Mouse (Mus musculus): Measurements from ENCODE around the gene Strada. TPM values are rescaled to one million over a fixed set of nuclear protein-coding genes. Genes with fewer than 3 reads are reported as not detected.

Strada gene
- polyA plus RNA-seq (2012; ENCODE audit: low replicate concordance), result 75.0 and 75.7 TPM in 2 replicates

GRCm38 (mm10) chr11:106202123-106202465, at the start of gene Strada:
Strada (minus strand) TSS chr11:106202168.

GRCm38 (mm10) chr11:106216730-106217490, 14.9 kb upstream of the Strada start, which contains the start of gene Ddx42:
Ddx42 (plus strand) TSS chr11:106216926.

GRCm38 (mm10) chr11:106215927-106216729, 14.2 kb upstream of the Strada start, which contains the start of gene Ccdc47:
Ccdc47 (minus strand) TSS chr11:106216344.

GRCm38 (mm10) chr11:106160841-106161721, 40.9 kb downstream of the Strada start, which contains the start of the genes Gm10840 and Limd2:
Gm10840 (plus strand) TSS chr11:106160850.
Limd2 (minus strand) TSS chr11:106160860.

Other genes starting within 250 kb of the Strada start
- 0.04 and 0.17 TPM in 2 replicates for gene Cyb561, start 248.8 kb downstream of the Strada start, polyA plus RNA-seq (2012; ENCODE audit: low replicate concordance)
- gene Ace, start 234.2 kb downstream of the Strada start, polyA plus RNA-seq (2012; ENCODE audit: low replicate concordance), result 23.8 and 92.3 TPM in 2 replicates
- not detected in 2 replicates for gene Ace3, start 207.5 kb downstream of the Strada start, polyA plus RNA-seq (2012; ENCODE audit: low replicate concordance)
- 0.04 TPM in 1 of 2 replicates, not detected in the other for gene Kcnh6, start 194.0 kb downstream of the Strada start, polyA plus RNA-seq (2012; ENCODE audit: low replicate concordance)
- 27.4 and 36.0 TPM in 2 replicates for gene Dcaf7, start 165.3 kb downstream of the Strada start, polyA plus RNA-seq (2012; ENCODE audit: low replicate concordance)
- gene Taco1, start 136.1 kb downstream of the Strada start, polyA plus RNA-seq (2012; ENCODE audit: low replicate concordance), result 10.2 and 13.7 TPM in 2 replicates
- 16.0 and 30.6 TPM in 2 replicates for gene Map3k3, start 117.6 kb downstream of the Strada start, polyA plus RNA-seq (2012; ENCODE audit: low replicate concordance)
- not detected in 2 replicates for gene Gm10840, start 41.3 kb downstream of the Strada start, polyA plus RNA-seq (2012; ENCODE audit: low replicate concordance)
- gene Limd2, start 41.3 kb downstream of the Strada start, polyA plus RNA-seq (2012; ENCODE audit: low replicate concordance), result 806 and 995 TPM in 2 replicates
- gene Ccdc47, start 14.2 kb upstream of the Strada start, polyA plus RNA-seq (2012; ENCODE audit: low replicate concordance), result 3.1 and 4.1 TPM in 2 replicates
- gene Ddx42, start 14.8 kb upstream of the Strada start, polyA plus RNA-seq (2012; ENCODE audit: low replicate concordance), result 19.5 and 27.8 TPM in 2 replicates
- 2.7 and 11.3 TPM in 2 replicates for gene Ftsj3, start 53.9 kb upstream of the Strada start, polyA plus RNA-seq (2012; ENCODE audit: low replicate concordance)
- 8.6 and 32.2 TPM in 2 replicates for gene Psmc5, start 54.0 kb upstream of the Strada start, polyA plus RNA-seq (2012; ENCODE audit: low replicate concordance)
- 85.2 and 128 TPM in 2 replicates for gene Smarcd2, start 70.8 kb upstream of the Strada start, polyA plus RNA-seq (2012; ENCODE audit: low replicate concordance)
- 0.03 and 0.15 TPM in 2 replicates for gene Tcam1, start 74.5 kb upstream of the Strada start, polyA plus RNA-seq (2012; ENCODE audit: low replicate concordance)
- gene Gh, start 99.7 kb upstream of the Strada start, polyA plus RNA-seq (2012; ENCODE audit: low replicate concordance), result 0.91 TPM in 1 of 2 replicates, not detected in the other
- gene Cd79b, start 112.6 kb upstream of the Strada start, polyA plus RNA-seq (2012; ENCODE audit: low replicate concordance), result 300 and 616 TPM in 2 replicates
- gene Scn4a, start 151.1 kb upstream of the Strada start, polyA plus RNA-seq (2012; ENCODE audit: low replicate concordance), result 1.7 and 4.3 TPM in 2 replicates
- 0.76 and 1.2 TPM in 2 replicates for gene Prr29, start 163.3 kb upstream of the Strada start, polyA plus RNA-seq (2012; ENCODE audit: low replicate concordance)
- 47.3 and 66.7 TPM in 2 replicates for gene Icam2, start 185.9 kb upstream of the Strada start, polyA plus RNA-seq (2012; ENCODE audit: low replicate concordance)